In genomic region chr11:117974327-117975125, GRCm38 (mm10) we compare ENCODE assay signal across 10 mouse cellular contexts. TPM values are rescaled to one million over a fixed set of nuclear protein-coding genes. Genes with fewer than 3 reads are reported as not detected.
DNase-seq lines count a peak whose midpoint lies in the region; ATAC-seq and TF ChIP-seq lines count a peak whose summit lies in the region.
"Had no signal": no experiment of that assay in that cellular context is flagged by ENCODE, and none has a peak within 500 bp of the region (broad histone marks: within the 10 kb centered on the region; RNA-seq: fewer than 3 reads in every experiment).

No protein-coding gene starts in this region.

- H3K4me1 ChIP-seq in liver, postnatal 0 days (ENCODE audit: insufficient read depth), result peaks cover 44% of the 10 kb centered on the region
- H3K4me1 ChIP-seq in forebrain, embryonic 11.5 days (replicated peaks; ENCODE audit: control insufficient read depth, insufficient read depth, low read length), result peaks cover 22% of the 10 kb centered on the region

- no peak overlapping the region for H3ac ChIP-seq in myocyte (ENCODE audit: control insufficient read depth, insufficient read length)

- H3K27ac ChIP-seq in liver, postnatal 0 days (ENCODE audit: low read depth), result peak overlapping the region; percentile 49; the same call in 1 of the 2 replicates
- H3K27ac ChIP-seq in forebrain, embryonic 11.5 days (ENCODE audit: low read depth, low read length), result no peak overlapping the region; the same call in 1 of the 2 replicates

- no peak for TF ChIP-seq CTCF in liver, postnatal 0 days (IDR thresholded peaks at IDR 0.05; ENCODE audit: low read depth)

- H3K9ac ChIP-seq in liver, postnatal 0 days (replicated peaks), result no peak overlapping the region
- no peak overlapping the region; the same call in 1 of the 2 replicates for H3K9ac ChIP-seq in forebrain, embryonic 11.5 days (ENCODE audit: low read length)

- no peaks in the 10 kb centered on the region for H3K36me3 ChIP-seq in liver, postnatal 0 days (replicated peaks; ENCODE audit: insufficient read depth, low read length)
- no peaks in the 10 kb centered on the region for H3K36me3 ChIP-seq in myocyte (ENCODE audit: control insufficient read depth, insufficient read depth)
- no peaks in the 10 kb centered on the region for H3K36me3 ChIP-seq in forebrain, embryonic 11.5 days (ENCODE audit: control insufficient read depth, insufficient read depth, low read length)

- 21% methylated on average over 14 of the region's 14 CpGs for WGBS in liver, postnatal 0 days (ENCODE audit: insufficient replicate concordance)
- 17% methylated on average over 14 of the region's 14 CpGs for WGBS in forebrain, embryonic 11.5 days

- no peak overlapping the region for H3K4me3 ChIP-seq in liver, postnatal 0 days (ENCODE audit: low read depth, low read length)
- H3K4me3 ChIP-seq in myocyte, result no peak overlapping the region
- no peak overlapping the region for H3K4me3 ChIP-seq in forebrain, embryonic 11.5 days (ENCODE audit: low read depth, low read length)

- no peak overlapping the region for H3K4me2 ChIP-seq in liver, postnatal 0 days (ENCODE audit: low read depth, low read length)
- peak overlapping the region; percentile 71 for H3K4me2 ChIP-seq in myocyte (ENCODE audit: low read depth)
- H3K4me2 ChIP-seq in forebrain, embryonic 11.5 days (ENCODE audit: low read depth, low read length, severe bottlenecking), result no peak overlapping the region

- no peaks in the 10 kb centered on the region for H3K9me3 ChIP-seq in liver, postnatal 0 days (ENCODE audit: low read length)
- H3K9me3 ChIP-seq in forebrain, embryonic 11.5 days (ENCODE audit: control insufficient read depth, low read length), result no peaks in the 10 kb centered on the region

- ATAC-seq in liver, postnatal 0 days, result no peak
- ATAC-seq in granulocyte monocyte progenitor cell, adult 5-6 weeks (replicated peaks; ENCODE audit: poor library complexity, severe bottlenecking), result peak; percentile 59
- ATAC-seq in forebrain, embryonic 11.5 days (replicated peaks; ENCODE audit: low FRiP score), result no peak
- no peak for ATAC-seq in CD4-positive, CD25-positive, alpha-beta regulatory T cell, adult 4 months

- H3K27me3 ChIP-seq in liver, postnatal 0 days (ENCODE audit: insufficient read depth, low read length), result 0 out of 2 replicates have a peak, but pooled peaks cover 3% of the 10 kb centered on the region
- no peaks in the 10 kb centered on the region for H3K27me3 ChIP-seq in myocyte (ENCODE audit: control insufficient read depth, insufficient read depth, insufficient read length)
- no peaks in the 10 kb centered on the region; the same call in 1 of the 2 replicates for H3K27me3 ChIP-seq in forebrain, embryonic 11.5 days (ENCODE audit: control insufficient read depth, insufficient read depth, low read length)

- no peak for TF ChIP-seq POLR2A in myocyte (IDR thresholded peaks at IDR 0.05; ENCODE audit: insufficient read length, low read depth)

- H3K79me2 ChIP-seq in myocyte (ENCODE audit: control insufficient read depth, insufficient read depth), result no peaks in the 10 kb centered on the region

- DNase-seq in adrenal gland, adult (ENCODE audit: inconsistent age in 2 of 2, low spot score in 1 of 2), result peak; percentile 35 to 72
- DNase-seq in adrenal gland, postnatal 25 days, result no peak
- DNase-seq in liver, postnatal 0 days, result no peak
- no peak for DNase-seq in liver
- no peak for DNase-seq in forebrain, embryonic 11.5 days (ENCODE audit: low spot score)
- DNase-seq: adrenal gland, adult 2 months; layer of hippocampus, postnatal 36 days had no signal

- no peak for TF ChIP-seq EP300 in liver, postnatal 0 days (IDR thresholded peaks at IDR 0.05; ENCODE audit: low read depth)

TF ChIP-seq in myocyte, 11 proteins besides CTCF, POLR2A, EP300 and RAD21:
- TF ChIP-seq CEBPB (IDR thresholded peaks at IDR 0.05; ENCODE audit: insufficient read depth, poor library complexity, severe bottlenecking) (no peak), POLR2AphosphoS2 (IDR thresholded peaks at IDR 0.05; ENCODE audit: insufficient read length, low read depth) (no peak), TCF12 (IDR thresholded peaks at IDR 0.05; ENCODE audit: insufficient read depth, poor library complexity, severe bottlenecking) (peak; percentile 49), TCF3 (IDR thresholded peaks at IDR 0.05; ENCODE audit: insufficient read length, low read depth) (peak; percentile 72), REST (IDR thresholded peaks at IDR 0.05; ENCODE audit: insufficient read depth, insufficient read length) (no peak), E2F4 (IDR thresholded peaks at IDR 0.05; ENCODE audit: insufficient read depth) (no peak), MYOD1 (IDR thresholded peaks at IDR 0.05; ENCODE audit: control insufficient read depth in 1 of 3, insufficient read length in 2 of 3, low read depth in 2 of 3) (peak in 2 of 3 experiments; percentile 88 to 90), SRF (IDR thresholded peaks at IDR 0.05; ENCODE audit: control insufficient read depth, insufficient read length, low read depth) (no peak), MYOG (IDR thresholded peaks at IDR 0.05; ENCODE audit: control insufficient read depth in 1 of 3, insufficient read depth in 1 of 3, insufficient read length in 2 of 3, low read depth in 2 of 3) (peak; percentile 13 to 94 (median 78))

RNA-seq across cellular contexts. Expression of gene Socs3, which starts 4.7 kb away (rescaled TPM):
- 8.8 and 9.0 TPM in 2 replicates for total RNA-seq in adrenal gland, postnatal 25 days (2021)
- 3.5 and 5.8 TPM in 2 replicates for polyA plus RNA-seq in liver, postnatal 0 days (2015; fragmentation: Nextera tagmentation; extraction: Ambion mirVana)
- 0.41 TPM in 1 of 2 replicates, not detected in the other for total RNA-seq in granulocyte monocyte progenitor cell, adult 5-6 weeks (2014; fragmentation: Nextera tagmentation)
- total RNA-seq in granulocyte monocyte progenitor cell, adult 5-6 weeks (2017), result 2.0 and 2.2 TPM in 2 replicates
- 27.3 TPM for polyA plus RNA-seq in myocyte (2012; fragmentation: generic; extraction: Trizol)
- 5.4 and 5.9 TPM in 2 replicates for polyA plus RNA-seq in forebrain, embryonic 11.5 days (2014; fragmentation: Nextera tagmentation; extraction: Ambion mirVana)
- 10 to 100 TPM; 34.4 to 35.5 TPM for polyA plus RNA-seq in CD4-positive, CD25-positive, alpha-beta regulatory T cell, adult 4 months (2017; shearing (Covaris generic))

RNA-seq across cellular contexts. Expression of gene Pgs1, which starts 11.6 kb away (rescaled TPM):
- total RNA-seq in adrenal gland, postnatal 25 days (2021), result 58.9 and 60.0 TPM in 2 replicates
- polyA plus RNA-seq in liver, postnatal 0 days (2015; fragmentation: Nextera tagmentation; extraction: Ambion mirVana), result 9.1 and 10.1 TPM in 2 replicates
- total RNA-seq in granulocyte monocyte progenitor cell, adult 5-6 weeks (2014; fragmentation: Nextera tagmentation), result 43.1 and 44.5 TPM in 2 replicates
- 18.8 and 23.3 TPM in 2 replicates for total RNA-seq in granulocyte monocyte progenitor cell, adult 5-6 weeks (2017)
- polyA plus RNA-seq in myocyte (2012; fragmentation: generic; extraction: Trizol), result 61.6 TPM
- polyA plus RNA-seq in forebrain, embryonic 11.5 days (2014; fragmentation: Nextera tagmentation; extraction: Ambion mirVana), result 43.4 and 45.7 TPM in 2 replicates
- 10 to 100 TPM; 34.3 to 38.8 TPM for polyA plus RNA-seq in CD4-positive, CD25-positive, alpha-beta regulatory T cell, adult 4 months (2017; shearing (Covaris generic))

Comparison
In these comparisons a context has a peak if more than half of its experiments do, and no peak if none do; other contexts are left out.
1. DNase-seq: peak in adrenal gland, adult (2 of 2); none in adrenal gland, postnatal 25 days (single experiment), liver, postnatal 0 days (single experiment), liver (single experiment) and forebrain, embryonic 11.5 days (single experiment).